Mouse (Mus musculus): ENCODE data around the gene Numb. TPM values are rescaled to one million over a fixed set of nuclear protein-coding genes. Genes with fewer than 3 reads are reported as not detected.
A peak's percentile ranks its signal among the peaks of the same experiment; 100 is the strongest.
"Not testable (repeated sequence)": the region's sequence is repeated elsewhere in the genome, so short reads cannot be mapped to it uniquely, and the experiment has no call there.

The Numb gene
- total RNA-seq, 2 experiments from 2014 or later, result 31.4 to 36.3 TPM

- intact Hi-C loops (cut with DNase I), result loop anchor here (2.0 kb wide), 1 partner anchor 16 kb away; no protein-coding TSS in a partner anchor
- DNase-seq, result no peak
Measured at GRCm38 (mm10) chr12:83924332-83924731, 2.6 kb upstream of the Numb start.

GRCm38 (mm10) chr12:83923486-83923859 is 1.7 kb upstream of the Numb start:
- intact Hi-C loops (cut with DNase I), result no loop called here
- DNase-seq, result no peak

GRCm38 (mm10) chr12:83922724-83923485 is 1.2 kb upstream of the Numb start:
- DNase-seq, result no peak

GRCm38 (mm10) chr12:83920721-83921441 is 853 bp downstream of the Numb start:
- intact Hi-C loops (cut with DNase I), result loop anchor here (2.0 kb wide), 1 partner anchor 30 kb away; the partner anchor contains the start of gene Riox1
- DNase-seq, result peak; percentile 28 to 36

More at GRCm38 (mm10) chr12:83922724-83923485, 1.2 kb upstream of the Numb start:
- intact Hi-C loops (cut with DNase I), result no loop called here

- peak in 1 of 2 experiments; percentile 39 for DNase-seq
- intact Hi-C loops (cut with DNase I), result no loop called here
Measured at GRCm38 (mm10) chr12:83916884-83917283, 4.8 kb downstream of the Numb start.

GRCm38 (mm10) chr12:83914797-83915196 is 6.9 kb downstream of the Numb start:
- intact Hi-C loops (cut with DNase I), result no loop called here

GRCm38 (mm10) chr12:83914202-83914740 is 7.5 kb downstream of the Numb start:
- no peak for DNase-seq
- intact Hi-C loops (cut with DNase I), result no loop called here

More at GRCm38 (mm10) chr12:83914797-83915196, 6.9 kb downstream of the Numb start:
- no peak for DNase-seq

GRCm38 (mm10) chr12:83910451-83910850 is 11.3 kb downstream of the Numb start:
- intact Hi-C loops (cut with DNase I), result no loop called here
- DNase-seq, result no peak

GRCm38 (mm10) chr12:83892926-83893325 is 28.8 kb downstream of the Numb start:
- no peak for DNase-seq
- intact Hi-C loops (cut with DNase I), result no loop called here

GRCm38 (mm10) chr12:83891278-83891677 is 30.5 kb downstream of the Numb start:
- DNase-seq, result no peak
- intact Hi-C loops (cut with DNase I), result no loop called here

- intact Hi-C loops (cut with DNase I), result no loop called here
- no peak for DNase-seq
Measured at GRCm38 (mm10) chr12:83889128-83889527, 32.6 kb downstream of the Numb start.

GRCm38 (mm10) chr12:83885516-83886285 is 36.0 kb downstream of the Numb start:
- intact Hi-C loops (cut with DNase I), result no loop called here

GRCm38 (mm10) chr12:83885065-83885464 is 36.7 kb downstream of the Numb start:
- intact Hi-C loops (cut with DNase I), result not testable (repeated sequence)

More at GRCm38 (mm10) chr12:83885516-83886285, 36.0 kb downstream of the Numb start:
- no peak for DNase-seq

GRCm38 (mm10) chr12:83882503-83882902 is 39.2 kb downstream of the Numb start:
- no peak for DNase-seq
- intact Hi-C loops (cut with DNase I), result no loop called here

More at GRCm38 (mm10) chr12:83885065-83885464, 36.7 kb downstream of the Numb start:
- not testable (repeated sequence) for DNase-seq

- intact Hi-C loops (cut with DNase I), result no loop called here
- no peak for DNase-seq
Measured at GRCm38 (mm10) chr12:83882088-83882487, 39.6 kb downstream of the Numb start.

GRCm38 (mm10) chr12:83880913-83881312 is 40.8 kb downstream of the Numb start:
- intact Hi-C loops (cut with DNase I), result no loop called here
- no peak for DNase-seq

GRCm38 (mm10) chr12:83875097-83875496 is 46.6 kb downstream of the Numb start:
- DNase-seq, result no peak
- intact Hi-C loops (cut with DNase I), result no loop called here

GRCm38 (mm10) chr12:83874597-83874996 is 47.1 kb downstream of the Numb start:
- intact Hi-C loops (cut with DNase I), result no loop called here
- DNase-seq, result peak; percentile 25 to 29

- no peak for DNase-seq
- intact Hi-C loops (cut with DNase I), result no loop called here
Measured at GRCm38 (mm10) chr12:83864501-83864900, 57.2 kb downstream of the Numb start.

GRCm38 (mm10) chr12:83861880-83862279 is 59.9 kb downstream of the Numb start:
- intact Hi-C loops (cut with DNase I), result no loop called here
- DNase-seq, result no peak

- DNase-seq, result no peak
- intact Hi-C loops (cut with DNase I), result no loop called here
Measured at GRCm38 (mm10) chr12:83860688-83861087, 61.0 kb downstream of the Numb start.
